Mouse (Mus musculus) midbrain, embryonic 15.5 days (tissue): ENCODE data around the gene Fetub. TPM values are rescaled to one million over a fixed set of nuclear protein-coding genes. Genes with fewer than 3 reads are reported as not detected.

Source experiments
- ATAC-seq: fragments of 200-750 bp; cut with Nextera tagmentation; replicated peaks from 2 replicates; pipeline ENCODE4 v1.8.0; 2017; ENCODE audit warnings: moderate TSS enrichment
- H3K27ac ChIP-seq: fragments of 300-500 bp; sonication (generic); 2 replicates; pipeline ENCODE4 v1.5.1; 2015; ENCODE audit warnings: mild to moderate bottlenecking, inconsistent platforms
- H3K27me3 ChIP-seq: fragments of 300-500 bp; sonication (generic); replicated peaks from 2 replicates; pipeline ENCODE4 v1.6.1; 2015; ENCODE audit warnings: inconsistent platforms
- H3K36me3 ChIP-seq: fragments of 300-500 bp; sonication (generic); replicated peaks from 2 replicates; pipeline ENCODE4 v1.6.1; 2015; ENCODE audit warnings: inconsistent platforms
- H3K4me1 ChIP-seq: fragments of 300-500 bp; sonication (generic); 2 replicates; pipeline ENCODE4 v1.6.1; 2015; ENCODE audit warnings: inconsistent platforms
- H3K4me2 ChIP-seq: fragments of 300-500 bp; sonication (generic); 2 replicates; pipeline ENCODE4 v1.6.1; 2015; ENCODE audit warnings: inconsistent platforms, mild to moderate bottlenecking, moderate library complexity
- H3K4me3 ChIP-seq: fragments of 300-500 bp; sonication (generic); 2 replicates; pipeline ENCODE4 v1.5.1; 2015; ENCODE audit warnings: mild to moderate bottlenecking, inconsistent platforms
- H3K9ac ChIP-seq: fragments of 300-500 bp; sonication (generic); 2 replicates; pipeline ENCODE4 v1.6.1; 2015; ENCODE audit warnings: mild to moderate bottlenecking, inconsistent platforms
- H3K9me3 ChIP-seq: fragments of 300-500 bp; sonication (generic); 2 replicates; pipeline ENCODE4 v1.6.1; 2016; ENCODE audit warnings: inconsistent platforms
- WGBS: fragments of 180-500 bp; shearing (Covaris S2); methylation state at CpG from one replicate; pipeline ENCODE4 v1.1.7; 2015; ENCODE audit warnings: mixed read lengths; 5-methylcytosine and 5-hydroxymethylcytosine counted together
- polyA plus RNA-seq: library from polyadenylated mRNA; unstranded; fragments of >200 nt; fragmentation: Nextera tagmentation; extraction: Ambion mirVana; gene quantifications from 2 replicates; pipeline ENCODE4 v1.2.1, GENCODE M21; 2015

The Fetub gene
- polyA plus RNA-seq, 1 experiment from 2014 or later, result not detected

GRCm38 (mm10) chr16:22888835-22889234 is 29.3 kb upstream of the Fetub start:
- no peaks in the 10 kb centered on the region for H3K36me3 ChIP-seq
- no peak for ATAC-seq
- 48% methylated on average over 4 of the region's 4 CpGs for WGBS

GRCm38 (mm10) chr16:22889716-22890115 is 28.4 kb upstream of the Fetub start:
- 89% methylated on average over 8 of the region's 8 CpGs for WGBS
- Histone ChIP-seq H3K9ac (no peak overlapping the region), H3K27me3 (no peaks in the 10 kb centered on the region), H3K27ac (no peak overlapping the region), H3K9me3 (no peaks in the 10 kb centered on the region), H3K4me3 (no peak overlapping the region), H3K4me2 (no peak overlapping the region), H3K36me3 (no peaks in the 10 kb centered on the region), H3K4me1 (no peaks in the 10 kb centered on the region)
- no peak for ATAC-seq

More at GRCm38 (mm10) chr16:22888835-22889234, 29.3 kb upstream of the Fetub start:
- Histone ChIP-seq H3K9ac (no peak overlapping the region), H3K4me2 (no peak overlapping the region), H3K9me3 (no peaks in the 10 kb centered on the region), H3K4me3 (no peak overlapping the region), H3K27me3 (no peaks in the 10 kb centered on the region), H3K4me1 (no peaks in the 10 kb centered on the region), H3K27ac (no peak overlapping the region)

GRCm38 (mm10) chr16:22890683-22891510 is 27.2 kb upstream of the Fetub start, which contains the start of gene Ahsg:
TSS of gene Ahsg (plus strand) at chr16:22891277.
- no peak for ATAC-seq
- H3K9ac ChIP-seq, result no peak within 1 kb of the TSS
- H3K9me3 ChIP-seq, result no peaks in the 10 kb centered on the region
- 84% methylated on average over 11 of the region's 11 CpGs for WGBS
- H3K27me3 ChIP-seq, result no peaks in the 10 kb centered on the region
- no peak within 1 kb of the TSS for H3K27ac ChIP-seq
- no peak within 1 kb of the TSS for H3K4me2 ChIP-seq
- H3K36me3 ChIP-seq, result no peaks in the 10 kb centered on the region
- H3K4me1 ChIP-seq, result no peaks in the 10 kb centered on the region
- no peak within 1 kb of the TSS for H3K4me3 ChIP-seq

- Histone ChIP-seq H3K27ac (no peak overlapping the region), H3K36me3 (no peaks in the 10 kb centered on the region), H3K4me3 (no peak overlapping the region), H3K27me3 (no peaks in the 10 kb centered on the region), H3K4me2 (no peak overlapping the region), H3K9ac (no peak overlapping the region), H3K9me3 (no peaks in the 10 kb centered on the region), H3K4me1 (no peaks in the 10 kb centered on the region)
- WGBS, result 92% methylated on average over 8 of the region's 8 CpGs
- ATAC-seq, result no peak
Measured at GRCm38 (mm10) chr16:22891733-22892154, 26.4 kb upstream of the Fetub start.

GRCm38 (mm10) chr16:22894095-22894494 is 24.0 kb upstream of the Fetub start:
- H3K4me2 ChIP-seq, result no peak overlapping the region
- no peak for ATAC-seq
- no peaks in the 10 kb centered on the region for H3K36me3 ChIP-seq
- no peaks in the 10 kb centered on the region for H3K9me3 ChIP-seq
- no peak overlapping the region for H3K27ac ChIP-seq
- no peaks in the 10 kb centered on the region for H3K27me3 ChIP-seq
- no peak overlapping the region for H3K9ac ChIP-seq
- H3K4me3 ChIP-seq, result no peak overlapping the region
- H3K4me1 ChIP-seq, result no peaks in the 10 kb centered on the region
- 69% methylated on average over 8 of the region's 8 CpGs for WGBS

GRCm38 (mm10) chr16:22896618-22897017 is 21.5 kb upstream of the Fetub start:
- Histone ChIP-seq H3K27me3 (no peaks in the 10 kb centered on the region), H3K9me3 (no peaks in the 10 kb centered on the region), H3K4me3 (no peak overlapping the region), H3K27ac (no peak overlapping the region), H3K36me3 (no peaks in the 10 kb centered on the region), H3K4me1 (no peaks in the 10 kb centered on the region), H3K9ac (no peak overlapping the region), H3K4me2 (no peak overlapping the region)
- ATAC-seq, result no peak
- WGBS, result 76% methylated on average over 2 of the region's 2 CpGs

GRCm38 (mm10) chr16:22899346-22899745 is 18.8 kb upstream of the Fetub start:
- 67% methylated on average over 5 of the region's 5 CpGs for WGBS

GRCm38 (mm10) chr16:22899866-22900570 is 18.1 kb upstream of the Fetub start:
- WGBS, result 87% methylated on average over 10 of the region's 10 CpGs
- Histone ChIP-seq H3K27me3 (no peaks in the 10 kb centered on the region), H3K9ac (no peak overlapping the region), H3K9me3 (no peaks in the 10 kb centered on the region), H3K4me1 (no peaks in the 10 kb centered on the region), H3K4me2 (no peak overlapping the region), H3K27ac (no peak overlapping the region), H3K4me3 (no peak overlapping the region), H3K36me3 (no peaks in the 10 kb centered on the region)
- ATAC-seq, result no peak

More at GRCm38 (mm10) chr16:22899346-22899745, 18.8 kb upstream of the Fetub start:
- H3K4me2 ChIP-seq, result no peak overlapping the region
- no peaks in the 10 kb centered on the region for H3K4me1 ChIP-seq
- no peak overlapping the region for H3K4me3 ChIP-seq
- no peaks in the 10 kb centered on the region for H3K36me3 ChIP-seq
- H3K9me3 ChIP-seq, result no peaks in the 10 kb centered on the region
- H3K27ac ChIP-seq, result no peak overlapping the region
- no peak for ATAC-seq
- H3K9ac ChIP-seq, result no peak overlapping the region
- H3K27me3 ChIP-seq, result no peaks in the 10 kb centered on the region

- H3K4me1 ChIP-seq, result no peaks in the 10 kb centered on the region
- no peak for ATAC-seq
- H3K27ac ChIP-seq, result no peak overlapping the region
- no peaks in the 10 kb centered on the region for H3K27me3 ChIP-seq
- no peaks in the 10 kb centered on the region for H3K36me3 ChIP-seq
- H3K9me3 ChIP-seq, result no peaks in the 10 kb centered on the region
- no peak overlapping the region for H3K4me2 ChIP-seq
- no peak overlapping the region for H3K9ac ChIP-seq
- WGBS, result 82% methylated on average over 3 of the region's 3 CpGs
- H3K4me3 ChIP-seq, result no peak overlapping the region
Measured at GRCm38 (mm10) chr16:22901326-22901725, 16.8 kb upstream of the Fetub start.

- H3K27me3 ChIP-seq, result no peaks in the 10 kb centered on the region
- H3K9ac ChIP-seq, result no peak overlapping the region
- no peak for ATAC-seq
- no peak overlapping the region for H3K4me3 ChIP-seq
- no peak overlapping the region for H3K27ac ChIP-seq
- H3K36me3 ChIP-seq, result no peaks in the 10 kb centered on the region
- no peaks in the 10 kb centered on the region for H3K4me1 ChIP-seq
- no peak overlapping the region for H3K4me2 ChIP-seq
- WGBS, result 92% methylated on average over 6 of the region's 6 CpGs
- H3K9me3 ChIP-seq, result no peaks in the 10 kb centered on the region
Measured at GRCm38 (mm10) chr16:22909290-22909689, 8.8 kb upstream of the Fetub start.

- Histone ChIP-seq H3K27me3 (no peaks in the 10 kb centered on the region), H3K4me3 (no peak overlapping the region), H3K9ac (no peak overlapping the region), H3K27ac (no peak overlapping the region), H3K4me2 (no peak overlapping the region), H3K4me1 (no peaks in the 10 kb centered on the region), H3K36me3 (no peaks in the 10 kb centered on the region), H3K9me3 (no peaks in the 10 kb centered on the region)
- ATAC-seq, result no peak
- 78% methylated on average over 3 of the region's 3 CpGs for WGBS
Measured at GRCm38 (mm10) chr16:22911986-22912385, 6.1 kb upstream of the Fetub start.

- ATAC-seq, result no peak
- no peak overlapping the region for H3K4me2 ChIP-seq
- H3K4me3 ChIP-seq, result no peak overlapping the region
- no peaks in the 10 kb centered on the region for H3K27me3 ChIP-seq
- no peaks in the 10 kb centered on the region for H3K36me3 ChIP-seq
- no peaks in the 10 kb centered on the region for H3K4me1 ChIP-seq
- H3K9ac ChIP-seq, result no peak overlapping the region
- 82% methylated on average over 6 of the region's 6 CpGs for WGBS
- no peaks in the 10 kb centered on the region for H3K9me3 ChIP-seq
- H3K27ac ChIP-seq, result no peak overlapping the region
Measured at GRCm38 (mm10) chr16:22912886-22913285, 5.2 kb upstream of the Fetub start.
